Mouse (Mus musculus) layer of hippocampus, adult 18-20 months (tissue): Measurements from ENCODE around the gene Nxph4. TPM values are rescaled to one million over a fixed set of nuclear protein-coding genes. Genes with fewer than 3 reads are reported as not detected.

Experiments
- DNase-seq, 2 experiments: peaks; one replicate each; pipeline ENCODE4 v3.0.0; 2022; ENCODE audit warnings: low spot score in 2 of 2
- long read RNA-seq: library from polyadenylated mRNA; stranded (forward); transcript quantifications from one replicate; pipeline ENCODE4 v2.0.0, GENCODE M21; 2021
- total RNA-seq, 2 experiments: library from RNA; stranded (reverse); gene quantifications; 2 replicates each; pipeline ENCODE4 v1.2.3; 2021

Nxph4 gene
- 1 to 10 TPM; 1.2 to 1.3 TPM for total RNA-seq
- long read RNA-seq, partial matches to known transcripts: 0 of 1 reads
- long read RNA-seq, other reads (novel, unspliced or antisense): 0 of 1 reads

- DNase-seq: no peak
Measured at GRCm38 (mm10) chr10:127534036-127534928, at the start of gene Nxph4. TSS of gene Nxph4 (minus strand) at chr10:127534559.

- DNase-seq: no peak
Measured at GRCm38 (mm10) chr10:127583649-127584048, 49.3 kb upstream of the Nxph4 start.

GRCm38 (mm10) chr10:127581291-127581690, 46.9 kb upstream of the Nxph4 start:
- no peak for DNase-seq

- no peak for DNase-seq
Measured at GRCm38 (mm10) chr10:127577982-127578381, 43.6 kb upstream of the Nxph4 start.

GRCm38 (mm10) chr10:127577156-127577555, 42.8 kb upstream of the Nxph4 start:
- no peak for DNase-seq

GRCm38 (mm10) chr10:127576381-127576961, 42.1 kb upstream of the Nxph4 start:
- DNase-seq: peak in 1 of 2 experiments; percentile 60

- DNase-seq: no peak
Measured at GRCm38 (mm10) chr10:127575741-127576140, 41.4 kb upstream of the Nxph4 start.

- no peak for DNase-seq
Measured at GRCm38 (mm10) chr10:127572281-127572680, 37.9 kb upstream of the Nxph4 start.

GRCm38 (mm10) chr10:127570937-127571641, 36.7 kb upstream of the Nxph4 start:
- DNase-seq: no peak

GRCm38 (mm10) chr10:127570384-127570783, 36.0 kb upstream of the Nxph4 start:
- no peak for DNase-seq

GRCm38 (mm10) chr10:127569450-127569849, 35.1 kb upstream of the Nxph4 start:
- peak; percentile 48 to 82 for DNase-seq

GRCm38 (mm10) chr10:127566553-127567326, 32.4 kb upstream of the Nxph4 start:
- DNase-seq: no peak

GRCm38 (mm10) chr10:127564301-127564700, 29.9 kb upstream of the Nxph4 start:
- no peak for DNase-seq

GRCm38 (mm10) chr10:127563840-127564239, 29.5 kb upstream of the Nxph4 start:
- DNase-seq: no peak

GRCm38 (mm10) chr10:127561145-127561544, 26.8 kb upstream of the Nxph4 start:
- DNase-seq: no peak

GRCm38 (mm10) chr10:127557397-127557796, 23.0 kb upstream of the Nxph4 start:
- no peak for DNase-seq

- DNase-seq: no peak
Measured at GRCm38 (mm10) chr10:127555703-127556102, 21.3 kb upstream of the Nxph4 start.

GRCm38 (mm10) chr10:127549892-127550291, 15.5 kb upstream of the Nxph4 start:
- no peak for DNase-seq

- DNase-seq: no peak
Measured at GRCm38 (mm10) chr10:127548236-127548635, 13.9 kb upstream of the Nxph4 start.

GRCm38 (mm10) chr10:127546505-127546904, 12.1 kb upstream of the Nxph4 start:
- DNase-seq: no peak

- no peak for DNase-seq
Measured at GRCm38 (mm10) chr10:127544375-127544774, 10.0 kb upstream of the Nxph4 start.
